Mouse (Mus musculus) forebrain, embryonic 13.5 days (tissue): ENCODE measurements at regions not wholly inside any gene's neighbourhood (a gene's known extent, or its start where the extent isn't known, plus 50 kb on each side); places are given as distances from the start of the nearest gene placed in this dataset.

Source experiments
- ATAC-seq: fragments of 200-750 bp; cut with Nextera tagmentation; 2 replicates; pipeline ENCODE4 v1.8.0; 2017
- H3K27ac ChIP-seq: fragments of 300-500 bp; sonication (generic); 2 replicates; pipeline ENCODE4 v1.5.1; 2015; ENCODE audit warnings: inconsistent platforms, mild to moderate bottlenecking, moderate library complexity
- H3K27me3 ChIP-seq: fragments of 300-500 bp; sonication (generic); 2 replicates; pipeline ENCODE4 v1.6.1; 2015; ENCODE audit warnings: mild to moderate bottlenecking, inconsistent platforms
- H3K36me3 ChIP-seq: fragments of 300-500 bp; sonication (generic); 2 replicates; pipeline ENCODE4 v1.6.1; 2015; ENCODE audit warnings: mild to moderate bottlenecking, inconsistent platforms; ENCODE audit not compliant: poor library complexity, severe bottlenecking
- H3K4me1 ChIP-seq: fragments of 300-500 bp; sonication (generic); 2 replicates; pipeline ENCODE4 v1.6.1; 2015; ENCODE audit warnings: inconsistent platforms
- H3K4me2 ChIP-seq: fragments of 300-500 bp; sonication (generic); 2 replicates; pipeline ENCODE4 v1.6.1; 2015; ENCODE audit warnings: inconsistent platforms, mild to moderate bottlenecking, moderate library complexity
- H3K4me3 ChIP-seq: fragments of 300-500 bp; sonication (generic); 2 replicates; pipeline ENCODE4 v1.5.1; 2015; ENCODE audit warnings: mild to moderate bottlenecking, inconsistent platforms
- H3K9ac ChIP-seq: fragments of 300-500 bp; sonication (generic); 2 replicates; pipeline ENCODE4 v1.6.1; 2015; ENCODE audit warnings: mild to moderate bottlenecking, inconsistent platforms
- H3K9me3 ChIP-seq: fragments of 300-500 bp; sonication (generic); replicated peaks from 2 replicates; pipeline ENCODE4 v1.6.1; 2016; ENCODE audit warnings: inconsistent platforms
- WGBS: fragments of 180-500 bp; shearing (Covaris S2); methylation state at CpG from one replicate; pipeline ENCODE4 v1.1.7; 2015; 5-methylcytosine and 5-hydroxymethylcytosine counted together

- no peak overlapping the region for H3K9ac ChIP-seq
- no peak overlapping the region for H3K4me2 ChIP-seq
- no peak for ATAC-seq
- no peaks in the 10 kb centered on the region for H3K4me1 ChIP-seq
- no peaks in the 10 kb centered on the region for H3K9me3 ChIP-seq
- no peaks in the 10 kb centered on the region for H3K27me3 ChIP-seq
- no peaks in the 10 kb centered on the region for H3K36me3 ChIP-seq
- H3K27ac ChIP-seq = no peak overlapping the region
- no peak overlapping the region for H3K4me3 ChIP-seq
- WGBS = 76% methylated on average over 4 of the region's 4 CpGs
These were observed 238.3 kb upstream of the Kif2a start for GRCm38 (mm10) chr13:107260274-107260673.

- ATAC-seq = peak; percentile 70
- no peaks in the 10 kb centered on the region for H3K9me3 ChIP-seq
- no peak overlapping the region for H3K9ac ChIP-seq
- WGBS = 24% methylated on average over 9 of the region's 9 CpGs
- H3K4me1 ChIP-seq = peaks cover 31% of the 10 kb centered on the region
- H3K36me3 ChIP-seq = no peaks in the 10 kb centered on the region
- no peak overlapping the region for H3K27ac ChIP-seq
- H3K4me3 ChIP-seq = peak overlapping the region; percentile 30
- peak overlapping the region; percentile 59 for H3K4me2 ChIP-seq
- H3K27me3 ChIP-seq = peaks cover 4% of the 10 kb centered on the region; the same call in 1 of the 2 replicates
These were observed 226.0 kb upstream of the Kif2a start for GRCm38 (mm10) chr13:107247792-107248505.

- ATAC-seq = peak; percentile 96
- 6% methylated on average over 17 of the region's 17 CpGs for WGBS
These were observed 225.2 kb upstream of the Kif2a start for GRCm38 (mm10) chr13:107246956-107247751.

GRCm38 (mm10) chr13:107244173-107244572, 222.2 kb upstream of the Kif2a start:
- no peak overlapping the region for H3K4me2 ChIP-seq
- H3K27me3 ChIP-seq = no peaks in the 10 kb centered on the region
- H3K9me3 ChIP-seq = peaks cover 3% of the 10 kb centered on the region
- no peaks in the 10 kb centered on the region for H3K36me3 ChIP-seq
- peaks cover 31% of the 10 kb centered on the region for H3K4me1 ChIP-seq
- WGBS = 92% methylated on average over 3 of the region's 3 CpGs
- H3K9ac ChIP-seq = no peak overlapping the region
- no peak overlapping the region for H3K27ac ChIP-seq
- no peak overlapping the region for H3K4me3 ChIP-seq
- ATAC-seq = no peak

More at GRCm38 (mm10) chr13:107246956-107247751, 225.2 kb upstream of the Kif2a start:
- Histone ChIP-seq H3K4me2 (peak overlapping the region; percentile 59), H3K9me3 (no peaks in the 10 kb centered on the region), H3K27ac (peak overlapping the region; percentile 69), H3K27me3 (peaks cover 4% of the 10 kb centered on the region; the same call in 1 of the 2 replicates), H3K4me1 (peaks cover 31% of the 10 kb centered on the region), H3K36me3 (no peaks in the 10 kb centered on the region), H3K9ac (peak overlapping the region; percentile 54), H3K4me3 (peak overlapping the region; percentile 30)

- 72% methylated on average over 4 of the region's 4 CpGs for whole genome bisulfite sequencing
These were observed 217.1 kb upstream of the Kif2a start for GRCm38 (mm10) chr13:107239035-107239387.

GRCm38 (mm10) chr13:107238364-107239034, 216.6 kb upstream of the Kif2a start:
- 86% methylated on average over 9 of the region's 9 CpGs for WGBS
- ATAC-seq = no peak
- H3K4me1 ChIP-seq = no peaks in the 10 kb centered on the region
- H3K36me3 ChIP-seq = no peaks in the 10 kb centered on the region
- no peaks in the 10 kb centered on the region for H3K27me3 ChIP-seq
- H3K9ac ChIP-seq = no peak overlapping the region
- H3K4me3 ChIP-seq = no peak overlapping the region
- no peak overlapping the region for H3K4me2 ChIP-seq
- no peak overlapping the region for H3K27ac ChIP-seq
- H3K9me3 ChIP-seq = peaks cover 3% of the 10 kb centered on the region

More at GRCm38 (mm10) chr13:107239035-107239387, 217.1 kb upstream of the Kif2a start:
- H3K4me2 ChIP-seq = no peak overlapping the region
- H3K27ac ChIP-seq = no peak overlapping the region
- H3K4me3 ChIP-seq = no peak overlapping the region
- no peaks in the 10 kb centered on the region for H3K27me3 ChIP-seq
- H3K4me1 ChIP-seq = no peaks in the 10 kb centered on the region
- H3K36me3 ChIP-seq = no peaks in the 10 kb centered on the region
- H3K9ac ChIP-seq = no peak overlapping the region
- ATAC-seq = no peak
- H3K9me3 ChIP-seq = peaks cover 3% of the 10 kb centered on the region

- H3K9me3 ChIP-seq = no peaks in the 10 kb centered on the region
- H3K4me2 ChIP-seq = no peak overlapping the region
- no peak overlapping the region for H3K4me3 ChIP-seq
- no peak overlapping the region for H3K27ac ChIP-seq
- H3K4me1 ChIP-seq = no peaks in the 10 kb centered on the region
- no peak overlapping the region for H3K9ac ChIP-seq
- WGBS = 81% methylated on average over 5 of the region's 5 CpGs
- H3K27me3 ChIP-seq = no peaks in the 10 kb centered on the region
- no peaks in the 10 kb centered on the region for H3K36me3 ChIP-seq
- ATAC-seq = no peak
These were observed 197.5 kb upstream of the Kif2a start for GRCm38 (mm10) chr13:107219456-107219855.

- ATAC-seq = peak; percentile 86
- 37% methylated on average over 8 of the region's 8 CpGs for WGBS
These were observed 196.4 kb upstream of the Kif2a start for GRCm38 (mm10) chr13:107218351-107218750.

GRCm38 (mm10) chr13:107217825-107218224, 195.9 kb upstream of the Kif2a start:
- no peak overlapping the region for H3K4me2 ChIP-seq
- no peaks in the 10 kb centered on the region for H3K36me3 ChIP-seq
- no peaks in the 10 kb centered on the region for H3K9me3 ChIP-seq
- no peak overlapping the region for H3K27ac ChIP-seq
- no peak overlapping the region for H3K9ac ChIP-seq
- no peak overlapping the region for H3K4me3 ChIP-seq
- no peaks in the 10 kb centered on the region for H3K27me3 ChIP-seq
- H3K4me1 ChIP-seq = no peaks in the 10 kb centered on the region
- 0 out of 2 replicates have a peak, but pooled peaks have one; percentile 30 for ATAC-seq
- WGBS = 77% methylated on average over 6 of the region's 6 CpGs

More at GRCm38 (mm10) chr13:107218351-107218750, 196.4 kb upstream of the Kif2a start:
- no peaks in the 10 kb centered on the region for H3K9me3 ChIP-seq
- H3K9ac ChIP-seq = no peak overlapping the region
- no peaks in the 10 kb centered on the region for H3K36me3 ChIP-seq
- H3K27me3 ChIP-seq = no peaks in the 10 kb centered on the region
- H3K4me1 ChIP-seq = no peaks in the 10 kb centered on the region
- H3K4me3 ChIP-seq = no peak overlapping the region
- H3K27ac ChIP-seq = no peak overlapping the region
- H3K4me2 ChIP-seq = no peak overlapping the region

- 3% methylated on average over 2 of the region's 2 CpGs for WGBS
- H3K36me3 ChIP-seq = no peaks in the 10 kb centered on the region
These were observed 191.4 kb upstream of the Kif2a start for GRCm38 (mm10) chr13:107213281-107213680.

GRCm38 (mm10) chr13:107210676-107211075, 188.8 kb upstream of the Kif2a start:
- no peak for ATAC-seq
- H3K27ac ChIP-seq = no peak overlapping the region
- no peak overlapping the region for H3K4me3 ChIP-seq
- 88% methylated on average over 6 of the region's 6 CpGs for WGBS
- no peak overlapping the region for H3K9ac ChIP-seq
- H3K4me2 ChIP-seq = no peak overlapping the region
- no peaks in the 10 kb centered on the region for H3K36me3 ChIP-seq
- no peaks in the 10 kb centered on the region for H3K27me3 ChIP-seq
- peaks cover 11% of the 10 kb centered on the region; the same call in 1 of the 2 replicates for H3K4me1 ChIP-seq
- no peaks in the 10 kb centered on the region for H3K9me3 ChIP-seq

More at GRCm38 (mm10) chr13:107213281-107213680, 191.4 kb upstream of the Kif2a start:
- H3K4me1 ChIP-seq = 0 out of 2 replicates have a peak, but pooled peaks cover 4% of the 10 kb centered on the region
- no peak overlapping the region for H3K27ac ChIP-seq
- H3K27me3 ChIP-seq = no peaks in the 10 kb centered on the region
- H3K4me3 ChIP-seq = no peak overlapping the region
- no peaks in the 10 kb centered on the region for H3K9me3 ChIP-seq
- H3K9ac ChIP-seq = no peak overlapping the region
- no peak for ATAC-seq
- H3K4me2 ChIP-seq = no peak overlapping the region
